Mouse (Mus musculus): ENCODE data around the gene Afdn. TPM values are rescaled to one million over a fixed set of nuclear protein-coding genes. Genes with fewer than 3 reads are reported as not detected.

Afdn gene
- polyA plus RNA-seq, 1 experiment from 2014 or later = 29.3 TPM

GRCm38 (mm10) chr17:13867475-13867874 is 107.1 kb downstream of the Afdn start:
- Histone ChIP-seq H3K27me3 (replicated peaks; ENCODE audit: control insufficient read depth, insufficient read depth, low read length) (no peaks in the 10 kb centered on the region), H3K9ac (ENCODE audit: low read depth, low read length) (no peak overlapping the region), H3K27ac (ENCODE audit: low read length) (peak overlapping the region; percentile 58), H3K4me2 (ENCODE audit: low read depth, low read length) (peak overlapping the region; percentile 47), H3K9me3 (ENCODE audit: control insufficient read depth, low read length) (no peaks in the 10 kb centered on the region), H3K4me1 (ENCODE audit: control insufficient read depth, insufficient read depth, low read length) (peaks cover 11% of the 10 kb centered on the region; the same call in 1 of the 2 replicates), H3K36me3 (ENCODE audit: control insufficient read depth, insufficient read depth, low read length) (no peaks in the 10 kb centered on the region; the same call in 1 of the 2 replicates), H3K4me3 (ENCODE audit: low read length) (no peak overlapping the region)
- peak; percentile 98 for ATAC-seq
- 27% methylated on average over 6 of the region's 6 CpGs for WGBS

- Histone ChIP-seq H3K27ac (ENCODE audit: low read length) (no peak overlapping the region), H3K9ac (ENCODE audit: low read depth, low read length) (no peak overlapping the region), H3K4me1 (ENCODE audit: control insufficient read depth, insufficient read depth, low read length) (peaks cover 11% of the 10 kb centered on the region; the same call in 1 of the 2 replicates), H3K36me3 (ENCODE audit: control insufficient read depth, insufficient read depth, low read length) (no peaks in the 10 kb centered on the region; the same call in 1 of the 2 replicates), H3K27me3 (replicated peaks; ENCODE audit: control insufficient read depth, insufficient read depth, low read length) (no peaks in the 10 kb centered on the region), H3K4me3 (ENCODE audit: low read length) (no peak overlapping the region), H3K9me3 (ENCODE audit: control insufficient read depth, low read length) (no peaks in the 10 kb centered on the region), H3K4me2 (ENCODE audit: low read depth, low read length) (no peak overlapping the region)
- WGBS = 96% methylated on average over 1 of the region's 1 CpGs
- no peak for ATAC-seq
These were observed 109.9 kb downstream of the Afdn start for GRCm38 (mm10) chr17:13870236-13870635.

- H3K4me3 ChIP-seq (ENCODE audit: low read length) = no peak overlapping the region
- H3K27ac ChIP-seq (ENCODE audit: low read length) = no peak overlapping the region
- no peaks in the 10 kb centered on the region for H3K9me3 ChIP-seq (ENCODE audit: control insufficient read depth, low read length)
- no peak for ATAC-seq
- 93% methylated on average over 1 of the region's 1 CpGs for WGBS
- H3K4me1 ChIP-seq (ENCODE audit: control insufficient read depth, insufficient read depth, low read length) = no peaks in the 10 kb centered on the region
- H3K9ac ChIP-seq (ENCODE audit: low read depth, low read length) = no peak overlapping the region
- H3K36me3 ChIP-seq (ENCODE audit: control insufficient read depth, insufficient read depth, low read length) = no peaks in the 10 kb centered on the region
- H3K27me3 ChIP-seq (replicated peaks; ENCODE audit: control insufficient read depth, insufficient read depth, low read length) = no peaks in the 10 kb centered on the region
- H3K4me2 ChIP-seq (ENCODE audit: low read depth, low read length) = no peak overlapping the region
These were observed 113.9 kb downstream of the Afdn start for GRCm38 (mm10) chr17:13874245-13874644.

GRCm38 (mm10) chr17:13877460-13877859 is 117.1 kb downstream of the Afdn start:
- no peak for ATAC-seq
- Histone ChIP-seq H3K27ac (ENCODE audit: low read length) (no peak overlapping the region), H3K9me3 (ENCODE audit: control insufficient read depth, low read length) (no peaks in the 10 kb centered on the region), H3K4me1 (ENCODE audit: control insufficient read depth, insufficient read depth, low read length) (no peaks in the 10 kb centered on the region), H3K27me3 (replicated peaks; ENCODE audit: control insufficient read depth, insufficient read depth, low read length) (no peaks in the 10 kb centered on the region), H3K4me2 (ENCODE audit: low read depth, low read length) (no peak overlapping the region), H3K4me3 (ENCODE audit: low read length) (no peak overlapping the region), H3K36me3 (ENCODE audit: control insufficient read depth, insufficient read depth, low read length) (peaks cover 4% of the 10 kb centered on the region; the same call in 1 of the 2 replicates), H3K9ac (ENCODE audit: low read depth, low read length) (no peak overlapping the region)

GRCm38 (mm10) chr17:13879731-13880130 is 119.4 kb downstream of the Afdn start:
- Histone ChIP-seq H3K36me3 (ENCODE audit: control insufficient read depth, insufficient read depth, low read length) (peaks cover 7% of the 10 kb centered on the region; the same call in 1 of the 2 replicates), H3K27me3 (replicated peaks; ENCODE audit: control insufficient read depth, insufficient read depth, low read length) (no peaks in the 10 kb centered on the region), H3K4me2 (ENCODE audit: low read depth, low read length) (no peak overlapping the region), H3K9me3 (ENCODE audit: control insufficient read depth, low read length) (no peaks in the 10 kb centered on the region), H3K4me1 (ENCODE audit: control insufficient read depth, insufficient read depth, low read length) (no peaks in the 10 kb centered on the region), H3K4me3 (ENCODE audit: low read length) (no peak overlapping the region), H3K27ac (ENCODE audit: low read length) (no peak overlapping the region), H3K9ac (ENCODE audit: low read depth, low read length) (no peak overlapping the region)
- WGBS = 87% methylated on average over 1 of the region's 1 CpGs
- ATAC-seq = no peak

GRCm38 (mm10) chr17:13883540-13883939 is 123.2 kb downstream of the Afdn start:
- H3K4me3 ChIP-seq (ENCODE audit: low read length) = no peak overlapping the region

GRCm38 (mm10) chr17:13889818-13890434 is 129.6 kb downstream of the Afdn start:
- Histone ChIP-seq H3K36me3 (ENCODE audit: control insufficient read depth, insufficient read depth, low read length) (no peaks in the 10 kb centered on the region), H3K27ac (ENCODE audit: low read length) (no peak overlapping the region), H3K27me3 (replicated peaks; ENCODE audit: control insufficient read depth, insufficient read depth, low read length) (no peaks in the 10 kb centered on the region), H3K9ac (ENCODE audit: low read depth, low read length) (no peak overlapping the region), H3K4me1 (ENCODE audit: control insufficient read depth, insufficient read depth, low read length) (no peaks in the 10 kb centered on the region), H3K9me3 (ENCODE audit: control insufficient read depth, low read length) (no peaks in the 10 kb centered on the region), H3K4me2 (ENCODE audit: low read depth, low read length) (no peak overlapping the region), H3K4me3 (ENCODE audit: low read length) (no peak overlapping the region)
- 82% methylated on average over 7 of the region's 7 CpGs for WGBS
- ATAC-seq = no peak

More at GRCm38 (mm10) chr17:13883540-13883939, 123.2 kb downstream of the Afdn start:
- Histone ChIP-seq H3K36me3 (ENCODE audit: control insufficient read depth, insufficient read depth, low read length) (peaks cover 7% of the 10 kb centered on the region; the same call in 1 of the 2 replicates), H3K27ac (ENCODE audit: low read length) (no peak overlapping the region), H3K4me2 (ENCODE audit: low read depth, low read length) (no peak overlapping the region), H3K9ac (ENCODE audit: low read depth, low read length) (no peak overlapping the region), H3K4me1 (ENCODE audit: control insufficient read depth, insufficient read depth, low read length) (no peaks in the 10 kb centered on the region), H3K9me3 (ENCODE audit: control insufficient read depth, low read length) (no peaks in the 10 kb centered on the region), H3K27me3 (replicated peaks; ENCODE audit: control insufficient read depth, insufficient read depth, low read length) (no peaks in the 10 kb centered on the region)
- ATAC-seq = no peak
- 69% methylated on average over 5 of the region's 5 CpGs for WGBS

GRCm38 (mm10) chr17:13890932-13891331 is 130.6 kb downstream of the Afdn start:
- Histone ChIP-seq H3K4me2 (ENCODE audit: low read depth, low read length) (no peak overlapping the region), H3K27me3 (replicated peaks; ENCODE audit: control insufficient read depth, insufficient read depth, low read length) (no peaks in the 10 kb centered on the region), H3K4me1 (ENCODE audit: control insufficient read depth, insufficient read depth, low read length) (no peaks in the 10 kb centered on the region), H3K9me3 (ENCODE audit: control insufficient read depth, low read length) (no peaks in the 10 kb centered on the region), H3K36me3 (ENCODE audit: control insufficient read depth, insufficient read depth, low read length) (no peaks in the 10 kb centered on the region), H3K9ac (ENCODE audit: low read depth, low read length) (no peak overlapping the region), H3K27ac (ENCODE audit: low read length) (no peak overlapping the region), H3K4me3 (ENCODE audit: low read length) (no peak overlapping the region)
- WGBS = 64% methylated on average over 1 of the region's 1 CpGs
- ATAC-seq = no peak

GRCm38 (mm10) chr17:13898838-13899237 is 138.5 kb downstream of the Afdn start:
- Histone ChIP-seq H3K9ac (ENCODE audit: low read depth, low read length) (no peak overlapping the region), H3K36me3 (ENCODE audit: control insufficient read depth, insufficient read depth, low read length) (peaks cover 8% of the 10 kb centered on the region), H3K4me1 (ENCODE audit: control insufficient read depth, insufficient read depth, low read length) (no peaks in the 10 kb centered on the region), H3K4me3 (ENCODE audit: low read length) (no peak overlapping the region), H3K9me3 (ENCODE audit: control insufficient read depth, low read length) (no peaks in the 10 kb centered on the region), H3K27me3 (replicated peaks; ENCODE audit: control insufficient read depth, insufficient read depth, low read length) (no peaks in the 10 kb centered on the region), H3K4me2 (ENCODE audit: low read depth, low read length) (no peak overlapping the region), H3K27ac (ENCODE audit: low read length) (no peak overlapping the region)
- WGBS = 85% methylated on average over 17 of the region's 17 CpGs
- no peak for ATAC-seq

GRCm38 (mm10) chr17:13899241-13899640 is 138.9 kb downstream of the Afdn start:
- H3K27me3 ChIP-seq (replicated peaks; ENCODE audit: control insufficient read depth, insufficient read depth, low read length) = no peaks in the 10 kb centered on the region
- peaks cover 8% of the 10 kb centered on the region for H3K36me3 ChIP-seq (ENCODE audit: control insufficient read depth, insufficient read depth, low read length)
- no peak overlapping the region for H3K27ac ChIP-seq (ENCODE audit: low read length)
- no peak for ATAC-seq
- H3K9ac ChIP-seq (ENCODE audit: low read depth, low read length) = no peak overlapping the region
- 88% methylated on average over 7 of the region's 7 CpGs for WGBS
- no peaks in the 10 kb centered on the region for H3K9me3 ChIP-seq (ENCODE audit: control insufficient read depth, low read length)
- no peak overlapping the region for H3K4me3 ChIP-seq (ENCODE audit: low read length)
- no peaks in the 10 kb centered on the region for H3K4me1 ChIP-seq (ENCODE audit: control insufficient read depth, insufficient read depth, low read length)
- no peak overlapping the region for H3K4me2 ChIP-seq (ENCODE audit: low read depth, low read length)
